21 mouse cellular contexts compared by ENCODE assay signal in genomic region chr15:102165468-102166100, GRCm38 (mm10). TPM values are rescaled to one million over a fixed set of nuclear protein-coding genes. Genes with fewer than 3 reads are reported as not detected.
A peak's percentile ranks its signal among the peaks of the same experiment; 100 is the strongest.
DNase-seq lines count a peak whose midpoint lies in the region; ATAC-seq and TF ChIP-seq lines count a peak whose summit lies in the region.
"Had no signal": no experiment of that assay in that cellular context is flagged by ENCODE, and none has a peak within 500 bp of the region (broad histone marks: within the 10 kb centered on the region; RNA-seq: fewer than 3 reads in every experiment).

No protein-coding gene starts in this region.

- no peak overlapping the region for H3K4me3 ChIP-seq in lung, postnatal 0 days (ENCODE audit: low read depth, low read length)
- H3K4me3 ChIP-seq: liver, embryonic 12.5 days; midbrain, embryonic 15.5 days; stomach, embryonic 15.5 days had no signal

- no peaks in the 10 kb centered on the region for H3K27me3 ChIP-seq in lung, postnatal 0 days (replicated peaks; ENCODE audit: insufficient read depth, low read length)
- H3K27me3 ChIP-seq: liver, embryonic 12.5 days; midbrain, embryonic 15.5 days; stomach, embryonic 15.5 days had no signal

- peaks cover 4% of the 10 kb centered on the region for H3K4me1 ChIP-seq in lung, postnatal 0 days (ENCODE audit: insufficient read depth, low read depth, low read length)
- H3K4me1 ChIP-seq: liver, embryonic 12.5 days; midbrain, embryonic 15.5 days had no signal

- intact Hi-C loops in heart, postnatal 36 days (cut with DNase I) = no loop called here

- H3K36me3 ChIP-seq in lung, postnatal 0 days (ENCODE audit: insufficient read depth, low read length) = no peaks in the 10 kb centered on the region
- H3K36me3 ChIP-seq: midbrain, embryonic 15.5 days; stomach, embryonic 15.5 days had no signal

- TF ChIP-seq CTCF in lung, postnatal 0 days (IDR thresholded peaks at IDR 0.05) = no peak

- 34% methylated on average over 6 of the region's 6 CpGs for WGBS in lung, postnatal 0 days

- no peak for TF ChIP-seq EP300 in lung, postnatal 0 days (IDR thresholded peaks at IDR 0.05)

- H3K9me3 ChIP-seq in lung, postnatal 0 days (ENCODE audit: low read length) = no peaks in the 10 kb centered on the region
- H3K9me3 ChIP-seq: liver, embryonic 12.5 days; midbrain, embryonic 15.5 days; stomach, embryonic 15.5 days had no signal

- H3K9ac ChIP-seq in lung, postnatal 0 days (replicated peaks; ENCODE audit: low read depth) = no peak overlapping the region
- H3K9ac ChIP-seq: hindbrain, embryonic 14.5 days; liver, embryonic 12.5 days; lung, embryonic 14.5 days; midbrain, embryonic 15.5 days; stomach, embryonic 15.5 days had no signal

- no peak overlapping the region for H3K27ac ChIP-seq in lung, postnatal 0 days (ENCODE audit: low read length)
- H3K27ac ChIP-seq: hindbrain, embryonic 14.5 days; liver, embryonic 12.5 days; macrophage; midbrain, embryonic 15.5 days; stomach, embryonic 15.5 days had no signal

- ATAC-seq in common myeloid progenitor, adult 5-6 weeks (replicated peaks; ENCODE audit: low read depth, poor library complexity, severe bottlenecking) = peak; percentile 73
- peak; percentile 61 to 74 for ATAC-seq in hematopoietic stem cell, adult 5-6 weeks (replicated peaks in 1 of 2; ENCODE audit: insufficient read depth in 1 of 2, low FRiP score in 2 of 2, low TSS enrichment in 1 of 2, low read depth in 1 of 2, poor library complexity in 2 of 2, severe bottlenecking in 2 of 2)
- ATAC-seq in lung, postnatal 0 days = no peak
- ATAC-seq: forebrain, embryonic 16.5 days; intestine, postnatal 0 days; liver, embryonic 12.5 days; midbrain, embryonic 15.5 days had no signal

- peak; percentile 39 for DNase-seq in 3134 (ENCODE audit: extremely low read depth, insufficient read length, low spot score)
- DNase-seq in naive thymus-derived CD4-positive, alpha-beta T cell, adult 2 months (ENCODE audit: low read depth) = peak; percentile 70
- no peak for DNase-seq in frontal cortex, postnatal 10 days (ENCODE audit: low spot score in 2 of 2)
- no peak for DNase-seq in gastrocnemius, adult 18-20 months (ENCODE audit: low spot score)
- DNase-seq in heart, postnatal 36 days = no peak
- DNase-seq in lung, postnatal 0 days (ENCODE audit: low spot score) = no peak
- DNase-seq: B cell, adult 2 months; cerebellum, postnatal 10 days; embryo, embryonic 11 days; gastrocnemius, postnatal 14 days; layer of hippocampus, adult 9-11 months; lung, embryonic 14.5 days had no signal

- no peak overlapping the region for H3K4me2 ChIP-seq in lung, postnatal 0 days (replicated peaks; ENCODE audit: low read depth, low read length)
- H3K4me2 ChIP-seq: hindbrain, embryonic 14.5 days; liver, embryonic 12.5 days; lung, embryonic 14.5 days; midbrain, embryonic 15.5 days; stomach, embryonic 15.5 days had no signal

RNA-seq across cellular contexts. Expression of gene Soat2, which starts 15.3 kb away (rescaled TPM):
- 3.3 and 6.3 TPM in 2 replicates for total RNA-seq in common myeloid progenitor, adult 5-6 weeks (2017)
- 1.3 and 2.4 TPM in 2 replicates for total RNA-seq in hematopoietic stem cell, adult 5-6 weeks (2017)
- total RNA-seq in gastrocnemius, adult 18-20 months (2021) = under 1 TPM in 1 of 2 experiments, not detected in 1; 0.09 TPM
- total RNA-seq in heart, postnatal 36 days (2021) = not detected
- 0.08 and 0.16 TPM in 2 replicates for polyA plus RNA-seq in lung, postnatal 0 days (2015; fragmentation: Nextera tagmentation; extraction: Ambion mirVana)
- polyA plus RNA-seq: forebrain, embryonic 16.5 days; hindbrain, embryonic 14.5 days; midbrain, embryonic 15.5 days had no signal

RNA-seq across cellular contexts. Expression of gene Igfbp6, which starts 21.4 kb away (rescaled TPM):
- not detected in 2 replicates for total RNA-seq in common myeloid progenitor, adult 5-6 weeks (2017)
- 0.15 TPM in 1 of 2 replicates, not detected in the other for total RNA-seq in hematopoietic stem cell, adult 5-6 weeks (2017)
- total RNA-seq in gastrocnemius, adult 18-20 months (2021) = 10 to 100 TPM; 32.2 to 50.3 TPM
- total RNA-seq in heart, postnatal 36 days (2021) = 10 to 100 TPM; 31.4 to 40.9 TPM
- 109 and 123 TPM in 2 replicates for polyA plus RNA-seq in lung, postnatal 0 days (2015; fragmentation: Nextera tagmentation; extraction: Ambion mirVana)
- polyA plus RNA-seq: macrophage had no signal

RNA-seq across cellular contexts. Expression of gene Spryd3, which starts 29.6 kb away (rescaled TPM):
- total RNA-seq in common myeloid progenitor, adult 5-6 weeks (2017) = 9.7 and 15.5 TPM in 2 replicates
- total RNA-seq in hematopoietic stem cell, adult 5-6 weeks (2017) = 12.6 and 15.8 TPM in 2 replicates
- 1 to 10 TPM; 4.9 to 7.7 TPM for total RNA-seq in gastrocnemius, adult 18-20 months (2021)
- total RNA-seq in heart, postnatal 36 days (2021) = 10 to 100 TPM; 14.8 to 14.9 TPM
- 20.4 and 22.2 TPM in 2 replicates for polyA plus RNA-seq in lung, postnatal 0 days (2015; fragmentation: Nextera tagmentation; extraction: Ambion mirVana)

RNA-seq across cellular contexts. Expression of gene Zfp740, which starts 37.5 kb away (rescaled TPM):
- 33.7 and 35.4 TPM in 2 replicates for total RNA-seq in common myeloid progenitor, adult 5-6 weeks (2017)
- total RNA-seq in hematopoietic stem cell, adult 5-6 weeks (2017) = 44.0 and 47.6 TPM in 2 replicates
- 10 to 100 TPM; 24.0 to 29.0 TPM for total RNA-seq in gastrocnemius, adult 18-20 months (2021)
- total RNA-seq in heart, postnatal 36 days (2021) = 10 to 100 TPM; 32.2 to 35.9 TPM
- polyA plus RNA-seq in lung, postnatal 0 days (2015; fragmentation: Nextera tagmentation; extraction: Ambion mirVana) = 31.9 and 33.9 TPM in 2 replicates

RNA-seq across cellular contexts. Expression of gene Csad, which starts 38.9 kb away (rescaled TPM):
- 7.0 and 27.8 TPM in 2 replicates for total RNA-seq in common myeloid progenitor, adult 5-6 weeks (2017)
- total RNA-seq in hematopoietic stem cell, adult 5-6 weeks (2017) = 37.4 and 76.7 TPM in 2 replicates
- total RNA-seq in gastrocnemius, adult 18-20 months (2021) = 1 to 10 TPM; 5.9 to 7.8 TPM
- 10 to 100 TPM; 15.8 to 16.2 TPM for total RNA-seq in heart, postnatal 36 days (2021)
- 71.0 and 76.9 TPM in 2 replicates for polyA plus RNA-seq in lung, postnatal 0 days (2015; fragmentation: Nextera tagmentation; extraction: Ambion mirVana)

Comparison
In these comparisons a context has a peak if more than half of its experiments do, and no peak if none do; other contexts are left out.
1. DNase-seq: peak in 3134 (single experiment) and naive thymus-derived CD4-positive, alpha-beta T cell, adult 2 months (single experiment); none in frontal cortex, postnatal 10 days (0 of 2), gastrocnemius, adult 18-20 months (single experiment), heart, postnatal 36 days (0 of 2) and lung, postnatal 0 days (single experiment).
2. RNA of gene Igfbp6, which starts 21.4 kb away (total RNA-seq): 32.2 to 50.3 TPM in gastrocnemius, adult 18-20 months and 31.4 to 40.9 TPM in heart, postnatal 36 days; 0.15 TPM in hematopoietic stem cell, adult 5-6 weeks and not detected in common myeloid progenitor, adult 5-6 weeks; every median in the first group is over 10 times any median in the second.